Mouse (Mus musculus): Measurements from ENCODE around the gene Ttll9. TPM values are rescaled to one million over a fixed set of nuclear protein-coding genes. Genes with fewer than 3 reads are reported as not detected.
A peak's percentile ranks its signal among the peaks of the same experiment; 100 is the strongest.

Ttll9 gene
- polyA plus RNA-seq (2012; fragmentation: generic; extraction: Trizol): not detected

- Histone ChIP-seq H3K79me2 (ENCODE audit: control insufficient read depth, insufficient read depth) (no peaks in the 10 kb centered on the region), H3K36me3 (ENCODE audit: control insufficient read depth, insufficient read depth) (no peaks in the 10 kb centered on the region), H3ac (ENCODE audit: control insufficient read depth, insufficient read length) (no peak within 1 kb of the TSS), H3K4me2 (ENCODE audit: low read depth) (peak within 1 kb of the TSS; percentile 22), H3K27me3 (ENCODE audit: control insufficient read depth, insufficient read depth, insufficient read length) (peaks cover 32% of the 10 kb centered on the region), H3K4me3 (no peak within 1 kb of the TSS)
- no peak for TF ChIP-seq TCF3 (IDR thresholded peaks at IDR 0.05; ENCODE audit: insufficient read length, low read depth)
- no peak for TF ChIP-seq MYOD1 (IDR thresholded peaks at IDR 0.05; ENCODE audit: control insufficient read depth in 1 of 3, insufficient read length in 2 of 3, low read depth in 2 of 3)
- no peak for TF ChIP-seq MAX (IDR thresholded peaks at IDR 0.05; ENCODE audit: low read depth)
- TF ChIP-seq POLR2A (IDR thresholded peaks at IDR 0.05; ENCODE audit: insufficient read length, low read depth): no peak
- TF ChIP-seq TCF12 (IDR thresholded peaks at IDR 0.05; ENCODE audit: insufficient read depth, poor library complexity, severe bottlenecking): no peak
- no peak for TF ChIP-seq USF1 (IDR thresholded peaks at IDR 0.05; ENCODE audit: low read depth)
- TF ChIP-seq MYOG (IDR thresholded peaks at IDR 0.05; ENCODE audit: control insufficient read depth in 1 of 3, insufficient read depth in 1 of 3, insufficient read length in 2 of 3, low read depth in 2 of 3): no peak
- TF ChIP-seq E2F4 (IDR thresholded peaks at IDR 0.05; ENCODE audit: insufficient read depth): no peak
- TF ChIP-seq CEBPB (IDR thresholded peaks at IDR 0.05; ENCODE audit: insufficient read depth, poor library complexity, severe bottlenecking): no peak
- TF ChIP-seq REST (IDR thresholded peaks at IDR 0.05; ENCODE audit: insufficient read depth, insufficient read length): no peak
- no peak for TF ChIP-seq SRF (IDR thresholded peaks at IDR 0.05; ENCODE audit: control insufficient read depth, insufficient read length, low read depth)
- TF ChIP-seq POLR2AphosphoS2 (IDR thresholded peaks at IDR 0.05; ENCODE audit: insufficient read length, low read depth): no peak
These were observed at the start of gene Ttll9 for GRCm38 (mm10) chr2:152962091-152962793. TSS of gene Ttll9 (plus strand) at chr2:152962485.

GRCm38 (mm10) chr2:152913471-152913870 lies 48.8 kb upstream of the Ttll9 start:
- Histone ChIP-seq H3ac (ENCODE audit: control insufficient read depth, insufficient read length) (no peak overlapping the region), H3K79me2 (ENCODE audit: control insufficient read depth, insufficient read depth) (no peaks in the 10 kb centered on the region), H3K36me3 (ENCODE audit: control insufficient read depth, insufficient read depth) (no peaks in the 10 kb centered on the region), H3K27me3 (ENCODE audit: control insufficient read depth, insufficient read depth, insufficient read length) (no peaks in the 10 kb centered on the region), H3K4me2 (ENCODE audit: low read depth) (peak overlapping the region; percentile 88), H3K4me3 (no peak overlapping the region)
- TF ChIP-seq SRF (IDR thresholded peaks at IDR 0.05; ENCODE audit: control insufficient read depth, insufficient read length, low read depth) (no peak), USF1 (IDR thresholded peaks at IDR 0.05; ENCODE audit: low read depth) (no peak), REST (IDR thresholded peaks at IDR 0.05; ENCODE audit: insufficient read depth, insufficient read length) (no peak), TCF3 (IDR thresholded peaks at IDR 0.05; ENCODE audit: insufficient read length, low read depth) (no peak), POLR2AphosphoS2 (IDR thresholded peaks at IDR 0.05; ENCODE audit: insufficient read length, low read depth) (no peak), MYOD1 (IDR thresholded peaks at IDR 0.05; ENCODE audit: control insufficient read depth in 1 of 3, insufficient read length in 2 of 3, low read depth in 2 of 3) (no peak), POLR2A (IDR thresholded peaks at IDR 0.05; ENCODE audit: insufficient read length, low read depth) (no peak), MYOG (IDR thresholded peaks at IDR 0.05; ENCODE audit: control insufficient read depth in 1 of 3, insufficient read depth in 1 of 3, insufficient read length in 2 of 3, low read depth in 2 of 3) (no peak), E2F4 (IDR thresholded peaks at IDR 0.05; ENCODE audit: insufficient read depth) (no peak), MAX (IDR thresholded peaks at IDR 0.05; ENCODE audit: low read depth) (no peak), TCF12 (IDR thresholded peaks at IDR 0.05; ENCODE audit: insufficient read depth, poor library complexity, severe bottlenecking) (no peak), CEBPB (IDR thresholded peaks at IDR 0.05; ENCODE audit: insufficient read depth, poor library complexity, severe bottlenecking) (no peak)

GRCm38 (mm10) chr2:152914310-152915120 lies 47.8 kb upstream of the Ttll9 start:
- TF ChIP-seq TCF12 (IDR thresholded peaks at IDR 0.05; ENCODE audit: insufficient read depth, poor library complexity, severe bottlenecking): no peak
- TF ChIP-seq MYOG (IDR thresholded peaks at IDR 0.05; ENCODE audit: control insufficient read depth in 1 of 3, insufficient read depth in 1 of 3, insufficient read length in 2 of 3, low read depth in 2 of 3): peak in 1 of 3 experiments; percentile 9
- Histone ChIP-seq H3ac (ENCODE audit: control insufficient read depth, insufficient read length) (no peak overlapping the region), H3K27me3 (ENCODE audit: control insufficient read depth, insufficient read depth, insufficient read length) (no peaks in the 10 kb centered on the region), H3K36me3 (ENCODE audit: control insufficient read depth, insufficient read depth) (no peaks in the 10 kb centered on the region), H3K4me3 (no peak overlapping the region), H3K79me2 (ENCODE audit: control insufficient read depth, insufficient read depth) (no peaks in the 10 kb centered on the region), H3K4me2 (ENCODE audit: low read depth) (peak overlapping the region; percentile 88)

- TF ChIP-seq MYOG (IDR thresholded peaks at IDR 0.05; ENCODE audit: control insufficient read depth in 1 of 3, insufficient read depth in 1 of 3, insufficient read length in 2 of 3, low read depth in 2 of 3) (no peak), CEBPB (IDR thresholded peaks at IDR 0.05; ENCODE audit: insufficient read depth, poor library complexity, severe bottlenecking) (no peak), POLR2A (IDR thresholded peaks at IDR 0.05; ENCODE audit: insufficient read length, low read depth) (no peak), POLR2AphosphoS2 (IDR thresholded peaks at IDR 0.05; ENCODE audit: insufficient read length, low read depth) (no peak), REST (IDR thresholded peaks at IDR 0.05; ENCODE audit: insufficient read depth, insufficient read length) (no peak), USF1 (IDR thresholded peaks at IDR 0.05; ENCODE audit: low read depth) (no peak), MYOD1 (IDR thresholded peaks at IDR 0.05; ENCODE audit: control insufficient read depth in 1 of 3, insufficient read length in 2 of 3, low read depth in 2 of 3) (no peak), E2F4 (IDR thresholded peaks at IDR 0.05; ENCODE audit: insufficient read depth) (no peak), MAX (IDR thresholded peaks at IDR 0.05; ENCODE audit: low read depth) (no peak), TCF12 (IDR thresholded peaks at IDR 0.05; ENCODE audit: insufficient read depth, poor library complexity, severe bottlenecking) (no peak), TCF3 (IDR thresholded peaks at IDR 0.05; ENCODE audit: insufficient read length, low read depth) (no peak), SRF (IDR thresholded peaks at IDR 0.05; ENCODE audit: control insufficient read depth, insufficient read length, low read depth) (no peak)
- no peaks in the 10 kb centered on the region for H3K27me3 ChIP-seq (ENCODE audit: control insufficient read depth, insufficient read depth, insufficient read length)
- no peak overlapping the region for H3K4me3 ChIP-seq
These were observed 46.8 kb upstream of the Ttll9 start for GRCm38 (mm10) chr2:152915453-152915852.

More at GRCm38 (mm10) chr2:152915453-152915852, 46.8 kb upstream of the Ttll9 start:
- no peak overlapping the region for H3ac ChIP-seq (ENCODE audit: control insufficient read depth, insufficient read length)
- H3K79me2 ChIP-seq (ENCODE audit: control insufficient read depth, insufficient read depth): no peaks in the 10 kb centered on the region
- no peak overlapping the region for H3K4me2 ChIP-seq (ENCODE audit: low read depth)
- H3K36me3 ChIP-seq (ENCODE audit: control insufficient read depth, insufficient read depth): no peaks in the 10 kb centered on the region
